Mouse (Mus musculus) embryonic facial prominence, embryonic 12.5 days (tissue): ENCODE data around the gene Slc16a3. TPM values are rescaled to one million over a fixed set of nuclear protein-coding genes. Genes with fewer than 3 reads are reported as not detected.

Experiments
- ATAC-seq: fragments of 200-750 bp; cut with Nextera tagmentation; 2 replicates; pipeline ENCODE4 v1.8.0; 2017; ENCODE audit not compliant: insufficient number of reproducible peaks, insufficient read depth, low FRiP score, low TSS enrichment
- H3K27ac ChIP-seq: fragments of 300-500 bp; sonication (generic); 2 replicates; pipeline ENCODE4 v1.5.1; 2016; ENCODE audit warnings: mild to moderate bottlenecking
- H3K27me3 ChIP-seq: fragments of 300-500 bp; sonication (generic); 2 replicates; pipeline ENCODE4 v1.6.1; 2016; ENCODE audit warnings: mild to moderate bottlenecking, moderate library complexity
- H3K36me3 ChIP-seq: fragments of 300-500 bp; sonication (generic); 2 replicates; pipeline ENCODE4 v1.6.1; 2016; ENCODE audit warnings: mild to moderate bottlenecking
- H3K4me1 ChIP-seq: fragments of 300-500 bp; sonication (generic); 2 replicates; pipeline ENCODE4 v1.6.1; 2016
- H3K4me2 ChIP-seq: fragments of 300-500 bp; sonication (generic); replicated peaks from 2 replicates; pipeline ENCODE4 v1.6.1; 2016; ENCODE audit warnings: mild to moderate bottlenecking, moderate library complexity
- H3K4me3 ChIP-seq: fragments of 300-500 bp; sonication (generic); 2 replicates; pipeline ENCODE4 v1.5.1; 2016; ENCODE audit warnings: mild to moderate bottlenecking
- H3K9ac ChIP-seq: fragments of 300-500 bp; sonication (generic); 2 replicates; pipeline ENCODE4 v1.6.1; 2016; ENCODE audit warnings: mild to moderate bottlenecking, moderate library complexity
- H3K9me3 ChIP-seq: fragments of 300-500 bp; sonication (generic); 2 replicates; pipeline ENCODE4 v1.6.1; 2016; ENCODE audit warnings: mild to moderate bottlenecking, moderate library complexity
- WGBS: fragments of 180-500 bp; shearing (Covaris S2); methylation state at CpG from one replicate; pipeline ENCODE4 v1.1.7; 2016; 5-methylcytosine and 5-hydroxymethylcytosine counted together
- polyA plus RNA-seq: library from polyadenylated mRNA; unstranded; fragments of >200 nt; fragmentation: Nextera tagmentation; extraction: Ambion mirVana; gene quantifications from 2 replicates; pipeline ENCODE4 v1.2.1, GENCODE M21; 2016

Gene Slc16a3
- polyA plus RNA-seq, 1 experiment from 2014 or later: 46.9 TPM

GRCm38 (mm10) chr11:120984448-120985330 lies 36.4 kb downstream of the Slc16a3 start:
- no peak for ATAC-seq
- Histone ChIP-seq H3K27me3 (no peaks in the 10 kb centered on the region), H3K4me3 (no peak overlapping the region), H3K36me3 (peaks cover 55% of the 10 kb centered on the region), H3K4me1 (peaks cover 18% of the 10 kb centered on the region), H3K9me3 (no peaks in the 10 kb centered on the region), H3K4me2 (no peak overlapping the region), H3K27ac (no peak overlapping the region), H3K9ac (no peak overlapping the region)
- 81% methylated on average over 4 of the region's 4 CpGs for WGBS

- WGBS: 91% methylated on average over 3 of the region's 3 CpGs
- H3K36me3 ChIP-seq: peaks cover 28% of the 10 kb centered on the region
Measured at GRCm38 (mm10) chr11:120987608-120988007, 39.3 kb downstream of the Slc16a3 start.

GRCm38 (mm10) chr11:120988410-120988809 lies 40.1 kb downstream of the Slc16a3 start:
- no peak for ATAC-seq
- Histone ChIP-seq H3K36me3 (peaks cover 20% of the 10 kb centered on the region), H3K4me1 (peaks cover 30% of the 10 kb centered on the region)

More at GRCm38 (mm10) chr11:120987608-120988007, 39.3 kb downstream of the Slc16a3 start:
- Histone ChIP-seq H3K4me2 (no peak overlapping the region), H3K9ac (no peak overlapping the region), H3K4me3 (no peak overlapping the region), H3K9me3 (no peaks in the 10 kb centered on the region), H3K27me3 (no peaks in the 10 kb centered on the region), H3K27ac (no peak overlapping the region), H3K4me1 (peaks cover 30% of the 10 kb centered on the region)
- no peak for ATAC-seq

GRCm38 (mm10) chr11:120989523-120989922 lies 41.2 kb downstream of the Slc16a3 start:
- peaks cover 30% of the 10 kb centered on the region for H3K4me1 ChIP-seq

More at GRCm38 (mm10) chr11:120988410-120988809, 40.1 kb downstream of the Slc16a3 start:
- peak overlapping the region; percentile 95 for H3K4me2 ChIP-seq
- H3K9ac ChIP-seq: no peak overlapping the region
- no peaks in the 10 kb centered on the region for H3K27me3 ChIP-seq
- H3K27ac ChIP-seq: no peak overlapping the region
- 87% methylated on average over 4 of the region's 4 CpGs for WGBS
- H3K4me3 ChIP-seq: peak overlapping the region; percentile 99; the same call in 1 of the 2 replicates
- H3K9me3 ChIP-seq: no peaks in the 10 kb centered on the region

DNA sequence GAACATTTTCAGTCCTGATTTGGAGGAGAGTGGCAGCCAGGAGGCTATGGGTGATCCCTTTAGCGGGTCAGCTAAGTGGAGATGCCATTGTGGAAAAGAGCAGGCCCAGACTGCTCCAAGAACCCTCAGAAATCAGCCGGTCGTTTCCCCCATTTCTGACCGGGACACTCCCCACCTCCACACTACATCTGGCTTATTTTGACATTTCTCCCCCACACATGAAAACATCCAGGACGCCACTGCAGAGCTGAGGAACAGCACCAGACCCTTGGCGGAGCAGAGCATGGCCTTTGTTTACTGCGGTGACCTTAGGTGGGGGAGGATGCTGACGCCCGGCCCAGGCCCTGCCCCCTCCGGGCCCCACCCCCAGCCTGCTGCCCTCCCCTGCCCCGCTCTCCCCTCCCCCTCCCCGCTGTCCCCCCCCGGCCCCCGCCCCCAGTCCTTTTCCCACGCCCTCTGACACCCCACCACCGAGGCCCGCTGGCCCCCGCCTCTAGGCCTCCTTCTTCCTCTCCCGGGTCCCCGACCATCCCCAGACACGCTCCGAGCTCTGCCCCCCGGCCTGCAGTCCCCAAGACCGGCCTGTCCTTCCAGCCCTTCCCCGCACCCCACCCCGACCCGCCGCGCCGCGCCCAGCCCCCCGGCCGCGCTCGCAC lies 42.0 kb downstream of the Slc16a3 start:
- peaks cover 30% of the 10 kb centered on the region for H3K4me1 ChIP-seq
- no peaks in the 10 kb centered on the region for H3K27me3 ChIP-seq
- 1% methylated on average over 26 of the region's 35 CpGs for WGBS

More at GRCm38 (mm10) chr11:120989523-120989922, 41.2 kb downstream of the Slc16a3 start:
- Histone ChIP-seq H3K4me3 (peak overlapping the region; percentile 99), H3K9ac (peak overlapping the region; percentile 100), H3K36me3 (peaks cover 13% of the 10 kb centered on the region; the same call in 1 of the 2 replicates), H3K9me3 (no peaks in the 10 kb centered on the region), H3K27ac (no peak overlapping the region), H3K27me3 (no peaks in the 10 kb centered on the region), H3K4me2 (peak overlapping the region; percentile 95)
- ATAC-seq: no peak
- WGBS: 40% methylated on average over 1 of the region's 1 CpGs

DNA sequence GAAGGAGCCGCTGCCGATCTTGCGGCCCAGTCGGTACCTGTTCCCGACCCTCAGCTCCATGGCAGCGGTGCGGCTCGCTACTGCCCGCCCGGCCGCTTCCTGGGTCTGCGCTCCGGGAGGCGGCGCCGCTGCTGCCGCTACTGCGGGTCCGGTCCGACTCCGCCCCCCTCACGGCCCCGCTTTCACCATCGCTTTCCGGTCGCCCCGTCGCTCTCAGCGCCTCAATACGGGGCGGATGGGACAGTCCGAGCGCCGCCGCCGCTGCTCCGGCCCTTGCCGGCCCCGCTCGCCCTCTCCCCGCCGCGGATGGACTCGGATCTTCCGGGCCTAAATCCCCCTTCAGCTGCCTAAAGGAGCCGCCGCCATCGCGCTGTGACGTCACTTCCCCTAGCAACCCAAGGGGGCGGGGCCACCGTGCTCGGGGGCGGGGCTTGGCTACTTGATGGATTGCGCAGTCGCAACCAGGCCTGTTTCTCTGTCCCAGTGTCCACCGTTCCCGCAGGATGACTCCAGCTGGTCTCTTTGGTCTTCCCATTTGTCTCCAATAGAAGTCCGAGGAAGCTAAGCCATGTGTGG lies 42.8 kb downstream of the Slc16a3 start, which contains the start of gene Csnk1d:
Csnk1d (minus strand) TSS at position 380 of the 576 bp plus-strand sequence.
- peak within 1 kb of the TSS; percentile 100 for H3K9ac ChIP-seq
- no peaks in the 10 kb centered on the region for H3K27me3 ChIP-seq
- under 1% methylated on average over 59 of the region's 59 CpGs for WGBS
- H3K4me2 ChIP-seq: peak within 1 kb of the TSS; percentile 95
- peak within 1 kb of the TSS; percentile 95 for H3K27ac ChIP-seq
- peaks cover 6% of the 10 kb centered on the region; the same call in 1 of the 2 replicates for H3K36me3 ChIP-seq
- peak; percentile 74 for ATAC-seq
- H3K4me1 ChIP-seq: peaks cover 30% of the 10 kb centered on the region
- H3K9me3 ChIP-seq: no peaks in the 10 kb centered on the region
- peak within 1 kb of the TSS; percentile 99 for H3K4me3 ChIP-seq

More for the DNA sequence above, 42.0 kb downstream of the Slc16a3 start:
- 0 out of 2 replicates have a peak, but pooled peaks have one; percentile 35 for ATAC-seq
- H3K9me3 ChIP-seq: no peaks in the 10 kb centered on the region
- peak overlapping the region; percentile 95 for H3K4me2 ChIP-seq
- H3K9ac ChIP-seq: peak overlapping the region; percentile 100
- peaks cover 13% of the 10 kb centered on the region; the same call in 1 of the 2 replicates for H3K36me3 ChIP-seq
- peak overlapping the region; percentile 95 for H3K27ac ChIP-seq
- peak overlapping the region; percentile 99 for H3K4me3 ChIP-seq

- H3K4me3 ChIP-seq: peak overlapping the region; percentile 99
- 71% methylated on average over 3 of the region's 3 CpGs for WGBS
- peak overlapping the region; percentile 100 for H3K9ac ChIP-seq
- no peaks in the 10 kb centered on the region for H3K27me3 ChIP-seq
- 0 out of 2 replicates have a peak, but pooled peaks cover 5% of the 10 kb centered on the region for H3K36me3 ChIP-seq
- H3K9me3 ChIP-seq: no peaks in the 10 kb centered on the region
- H3K4me1 ChIP-seq: peaks cover 30% of the 10 kb centered on the region
- 0 out of 2 replicates have a peak overlapping the region, but pooled peaks have one; percentile 95 for H3K27ac ChIP-seq
- peak overlapping the region; percentile 95 for H3K4me2 ChIP-seq
- ATAC-seq: no peak
Measured at GRCm38 (mm10) chr11:120991791-120992190, 43.5 kb downstream of the Slc16a3 start.

DNA sequence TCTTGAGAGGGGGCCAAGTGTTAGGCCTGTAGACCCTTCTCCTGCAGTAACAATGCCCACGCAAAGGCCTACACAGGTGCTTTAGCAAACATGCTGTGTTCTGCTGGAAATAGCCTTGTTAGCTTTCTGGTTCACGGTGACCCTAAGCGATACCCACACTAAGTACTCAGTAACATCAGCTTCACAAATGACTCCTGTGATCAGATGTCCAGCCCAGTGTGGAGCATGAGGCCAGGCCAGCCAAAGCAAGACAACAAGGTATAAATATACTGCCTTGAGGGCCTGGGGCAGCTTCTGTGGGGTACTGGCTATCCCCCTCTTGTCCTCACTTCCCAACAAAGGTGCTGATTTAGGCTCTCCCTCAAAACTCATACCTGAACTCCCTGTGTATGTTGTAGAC lies 44.8 kb downstream of the Slc16a3 start:
- 95% methylated on average over 3 of the region's 3 CpGs for WGBS
- no peak overlapping the region for H3K4me2 ChIP-seq
- H3K27me3 ChIP-seq: no peaks in the 10 kb centered on the region
- H3K9me3 ChIP-seq: no peaks in the 10 kb centered on the region
- H3K27ac ChIP-seq: no peak overlapping the region
- H3K4me1 ChIP-seq: peaks cover 27% of the 10 kb centered on the region
- H3K36me3 ChIP-seq: 0 out of 2 replicates have a peak, but pooled peaks cover 6% of the 10 kb centered on the region
- no peak overlapping the region for H3K4me3 ChIP-seq
- ATAC-seq: no peak
- no peak overlapping the region for H3K9ac ChIP-seq

DNA sequence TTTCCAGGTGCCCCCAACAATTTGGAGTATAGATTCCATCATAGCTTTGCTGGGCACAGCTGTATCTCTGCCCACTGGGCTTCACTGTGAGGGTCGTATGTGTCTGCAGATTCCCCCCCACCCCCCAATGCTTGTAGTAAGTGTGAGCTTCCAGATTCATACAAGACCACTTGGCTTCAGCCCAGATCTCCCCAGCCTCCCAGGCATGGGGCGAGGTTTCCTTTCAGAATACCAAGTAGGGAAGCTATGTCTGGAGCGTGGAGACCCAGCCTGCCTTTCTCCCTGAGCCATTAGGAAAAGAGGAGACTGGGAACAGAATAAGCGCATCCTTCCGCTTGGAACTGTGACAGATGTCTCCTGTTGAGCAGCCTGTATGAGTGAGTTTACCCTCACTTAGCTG lies 45.3 kb downstream of the Slc16a3 start:
- Histone ChIP-seq H3K9me3 (no peaks in the 10 kb centered on the region), H3K4me2 (no peak overlapping the region), H3K36me3 (0 out of 2 replicates have a peak, but pooled peaks cover 6% of the 10 kb centered on the region), H3K4me1 (peaks cover 22% of the 10 kb centered on the region), H3K9ac (no peak overlapping the region), H3K27ac (no peak overlapping the region), H3K4me3 (no peak overlapping the region), H3K27me3 (no peaks in the 10 kb centered on the region)
- 89% methylated on average over 5 of the region's 5 CpGs for WGBS
- ATAC-seq: no peak

DNA sequence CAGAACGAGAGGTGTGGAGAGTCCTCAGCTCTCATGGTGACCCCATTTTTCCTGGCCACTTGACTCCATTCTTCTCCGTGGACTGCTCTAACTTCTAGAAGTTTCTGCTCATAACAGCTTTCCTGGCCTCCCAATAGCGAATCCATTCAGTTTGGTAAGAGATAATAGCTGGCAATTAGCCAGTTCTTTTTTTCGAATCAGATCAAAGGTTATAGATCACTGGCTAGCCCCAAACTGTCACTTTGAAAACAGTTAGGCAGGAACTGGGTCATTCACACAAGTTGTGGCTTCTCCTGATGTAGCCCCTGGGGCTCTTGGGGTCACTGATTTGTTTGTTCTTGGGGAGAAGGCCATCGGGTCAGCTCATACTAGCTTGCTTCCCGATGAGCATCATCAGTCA lies 46.5 kb downstream of the Slc16a3 start:
- H3K36me3 ChIP-seq: peaks cover 10% of the 10 kb centered on the region; the same call in 1 of the 2 replicates
- no peak overlapping the region for H3K4me2 ChIP-seq
- H3K4me3 ChIP-seq: no peak overlapping the region
- no peak for ATAC-seq
- H3K27ac ChIP-seq: no peak overlapping the region
- H3K4me1 ChIP-seq: peaks cover 11% of the 10 kb centered on the region
- 68% methylated on average over 6 of the region's 6 CpGs for WGBS
- H3K9me3 ChIP-seq: no peaks in the 10 kb centered on the region
- H3K27me3 ChIP-seq: no peaks in the 10 kb centered on the region
- H3K9ac ChIP-seq: no peak overlapping the region

DNA sequence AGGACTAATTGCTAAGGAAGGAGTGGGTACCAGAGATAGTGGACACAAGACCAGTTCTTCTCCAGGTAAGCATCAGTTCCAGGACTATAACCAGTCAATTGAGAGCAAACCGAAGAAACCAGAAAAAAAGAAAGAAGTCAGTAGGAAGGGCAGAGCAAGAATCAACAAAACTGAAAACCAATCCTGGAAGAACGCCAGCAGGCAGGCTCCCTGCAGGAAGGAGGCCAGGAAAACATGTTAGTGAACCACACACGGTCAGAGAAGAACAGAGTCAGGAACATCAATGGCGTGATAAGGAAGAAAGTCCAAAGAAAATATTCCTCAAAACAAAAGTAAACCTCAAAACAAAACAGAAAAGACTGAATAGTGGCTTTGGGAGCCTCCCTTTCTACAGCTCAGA lies 53.7 kb downstream of the Slc16a3 start:
- WGBS: 65% methylated on average over 4 of the region's 4 CpGs
- no peak overlapping the region for H3K9ac ChIP-seq
- no peaks in the 10 kb centered on the region for H3K9me3 ChIP-seq

More for the DNA sequence above, 53.7 kb downstream of the Slc16a3 start:
- no peak for ATAC-seq
- Histone ChIP-seq H3K4me2 (no peak overlapping the region), H3K4me1 (0 out of 2 replicates have a peak, but pooled peaks cover 1% of the 10 kb centered on the region), H3K27me3 (no peaks in the 10 kb centered on the region), H3K27ac (no peak overlapping the region), H3K4me3 (no peak overlapping the region), H3K36me3 (peaks cover 4% of the 10 kb centered on the region; the same call in 1 of the 2 replicates)
